Mouse (Mus musculus) brown adipose tissue, adult 24 weeks (tissue): ENCODE measurements around the gene Sc5d. TPM values are rescaled to one million over a fixed set of nuclear protein-coding genes. Genes with fewer than 3 reads are reported as not detected.

ENCODE experiments used
- H3K27ac ChIP-seq: fragments of 200-500 bp; replicated peaks from 2 replicates; pipeline ENCODE4 v1.5.1; 2012; ENCODE audit warnings: low read depth, mild to moderate bottlenecking, low read length
- H3K4me1 ChIP-seq: fragments of 200-500 bp; 2 replicates; pipeline ENCODE4 v1.6.1; 2012; ENCODE audit warnings: low read length, mixed read lengths; ENCODE audit not compliant: control insufficient read depth, insufficient read depth, insufficient read length
- H3K4me3 ChIP-seq: fragments of 200-500 bp; 2 replicates; pipeline ENCODE4 v1.5.1; 2012; ENCODE audit warnings: low read depth, mild to moderate bottlenecking, low read length, moderate library complexity; ENCODE audit not compliant: insufficient read depth
- polyA plus RNA-seq: library from polyadenylated mRNA; stranded (reverse); fragments of >200 nt; gene quantifications from 2 replicates; pipeline ENCODE4 v1.2.4, GENCODE M21; 2012; ENCODE audit not compliant: missing spikeins, insufficient read depth, insufficient read length

Sc5d gene
- polyA plus RNA-seq, 1 experiment: 91.2 TPM

GRCm38 (mm10) chr9:42230333-42230732 lies 33.7 kb downstream of the Sc5d start:
- no peak overlapping the region for H3K4me3 ChIP-seq
- no peaks in the 10 kb centered on the region for H3K4me1 ChIP-seq
- no peak overlapping the region for H3K27ac ChIP-seq

GRCm38 (mm10) chr9:42229465-42230110 lies 34.5 kb downstream of the Sc5d start:
- no peak overlapping the region for H3K27ac ChIP-seq
- H3K4me3 ChIP-seq: no peak overlapping the region
- no peaks in the 10 kb centered on the region for H3K4me1 ChIP-seq

- H3K27ac ChIP-seq: no peak overlapping the region
- no peak overlapping the region for H3K4me3 ChIP-seq
- H3K4me1 ChIP-seq: no peaks in the 10 kb centered on the region
Measured at GRCm38 (mm10) chr9:42227804-42228203, 36.3 kb downstream of the Sc5d start.

- Histone ChIP-seq H3K4me3 (no peak overlapping the region), H3K27ac (no peak overlapping the region), H3K4me1 (no peaks in the 10 kb centered on the region; the same call in 1 of the 2 replicates)
Measured at GRCm38 (mm10) chr9:42219001-42219660, 44.9 kb downstream of the Sc5d start.

- Histone ChIP-seq H3K4me1 (no peaks in the 10 kb centered on the region; the same call in 1 of the 2 replicates), H3K4me3 (no peak overlapping the region), H3K27ac (peak overlapping the region; percentile 43)
Measured at GRCm38 (mm10) chr9:42217685-42218084, 46.4 kb downstream of the Sc5d start.

GRCm38 (mm10) chr9:42214116-42214515 lies 49.9 kb downstream of the Sc5d start:
- Histone ChIP-seq H3K27ac (no peak overlapping the region), H3K4me3 (no peak overlapping the region), H3K4me1 (no peaks in the 10 kb centered on the region; the same call in 1 of the 2 replicates)

GRCm38 (mm10) chr9:42213142-42213541 lies 50.9 kb downstream of the Sc5d start:
- H3K4me3 ChIP-seq: no peak overlapping the region
- no peak overlapping the region for H3K27ac ChIP-seq

GRCm38 (mm10) chr9:42209666-42210065 lies 54.4 kb downstream of the Sc5d start:
- H3K4me1 ChIP-seq: no peaks in the 10 kb centered on the region
- no peak overlapping the region for H3K27ac ChIP-seq
- H3K4me3 ChIP-seq: no peak overlapping the region

More at GRCm38 (mm10) chr9:42213142-42213541, 50.9 kb downstream of the Sc5d start:
- no peaks in the 10 kb centered on the region for H3K4me1 ChIP-seq

GRCm38 (mm10) chr9:42208463-42208862 lies 55.6 kb downstream of the Sc5d start:
- no peaks in the 10 kb centered on the region for H3K4me1 ChIP-seq
- no peak overlapping the region for H3K27ac ChIP-seq
- H3K4me3 ChIP-seq: no peak overlapping the region

- Histone ChIP-seq H3K27ac (no peak overlapping the region), H3K4me1 (no peaks in the 10 kb centered on the region), H3K4me3 (no peak overlapping the region)
Measured at GRCm38 (mm10) chr9:42206750-42207149, 57.3 kb downstream of the Sc5d start.

- H3K4me3 ChIP-seq: no peak overlapping the region
- H3K4me1 ChIP-seq: no peaks in the 10 kb centered on the region
- H3K27ac ChIP-seq: no peak overlapping the region
Measured at GRCm38 (mm10) chr9:42202271-42202670, 61.8 kb downstream of the Sc5d start.

Other genes with a start within 250 kb of the Sc5d start
- gene Sorl1, start 140.0 kb downstream of the Sc5d start, polyA plus RNA-seq: 19.3 and 25.3 TPM in 2 replicates
- not detected in 2 replicates for gene Tecta, start 135.7 kb upstream of the Sc5d start, polyA plus RNA-seq
- 7.1 and 9.4 TPM in 2 replicates for gene Tbcel, start 243.6 kb upstream of the Sc5d start, polyA plus RNA-seq